Mouse (Mus musculus): ENCODE data around the gene Ank2.

Ank2 gene

DNA sequence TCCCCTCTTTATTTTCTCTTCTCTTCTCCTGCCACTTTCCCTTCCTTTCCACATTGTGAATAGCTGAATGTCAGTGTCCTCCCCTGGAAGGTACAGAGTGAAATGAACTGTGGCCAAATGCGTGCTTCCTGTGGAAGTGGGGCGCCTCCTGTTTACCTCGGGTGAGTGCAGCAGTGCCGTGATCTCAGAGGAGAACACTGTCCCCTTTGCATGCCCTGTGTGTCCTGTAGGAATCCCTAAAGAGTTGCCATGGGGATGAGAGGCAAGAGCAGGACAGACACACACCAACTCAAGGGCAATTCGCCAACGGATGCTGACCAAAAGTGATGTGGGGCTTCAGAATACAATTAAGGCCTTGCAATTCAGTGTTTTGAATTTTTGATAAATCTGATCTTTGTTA lies 521.8 kb downstream of the Ank2 start:
- no peak for DNase-seq (ENCODE audit: low read depth)

DNA sequence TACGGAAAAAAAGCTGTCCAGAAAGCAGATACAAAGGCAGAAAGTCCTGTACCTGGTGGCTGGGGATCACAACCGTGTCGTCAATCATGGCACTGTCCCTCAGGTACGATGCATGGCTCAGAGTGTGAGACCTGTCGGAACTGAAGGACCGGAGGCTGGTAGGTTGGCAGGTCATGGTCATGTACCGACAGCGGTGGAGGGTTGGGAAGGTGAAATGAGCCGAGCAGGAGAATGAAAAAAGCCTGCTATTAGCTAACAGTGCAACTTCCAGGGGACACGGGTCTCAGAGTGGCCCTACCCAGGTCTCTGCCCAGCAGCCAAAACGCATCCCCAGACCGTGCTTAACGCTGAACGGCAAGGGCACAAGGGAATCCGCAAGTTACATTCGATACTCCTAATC lies 522.4 kb downstream of the Ank2 start:
- DNase-seq (ENCODE audit: low read depth): no peak

DNA sequence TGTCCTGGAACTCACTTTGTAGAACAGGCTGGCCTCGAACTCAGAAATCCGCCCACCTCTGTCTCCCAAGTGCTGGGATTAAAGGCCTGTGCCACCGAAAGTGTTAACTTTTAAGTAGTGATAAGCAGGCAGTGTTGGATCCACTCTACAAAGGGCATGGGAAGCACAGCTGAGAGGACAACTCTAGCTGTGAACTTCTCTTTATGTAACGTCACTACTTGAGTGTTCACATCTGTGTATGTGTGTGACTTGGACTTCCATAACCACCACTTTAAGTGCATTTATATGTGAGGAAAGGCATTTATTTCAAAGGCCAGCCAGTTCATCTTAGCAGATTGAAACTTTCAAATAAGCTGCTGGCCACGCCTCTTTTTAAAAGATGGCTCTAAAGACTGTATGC lies 523.7 kb downstream of the Ank2 start:
- DNase-seq (ENCODE audit: low read depth): no peak

DNA sequence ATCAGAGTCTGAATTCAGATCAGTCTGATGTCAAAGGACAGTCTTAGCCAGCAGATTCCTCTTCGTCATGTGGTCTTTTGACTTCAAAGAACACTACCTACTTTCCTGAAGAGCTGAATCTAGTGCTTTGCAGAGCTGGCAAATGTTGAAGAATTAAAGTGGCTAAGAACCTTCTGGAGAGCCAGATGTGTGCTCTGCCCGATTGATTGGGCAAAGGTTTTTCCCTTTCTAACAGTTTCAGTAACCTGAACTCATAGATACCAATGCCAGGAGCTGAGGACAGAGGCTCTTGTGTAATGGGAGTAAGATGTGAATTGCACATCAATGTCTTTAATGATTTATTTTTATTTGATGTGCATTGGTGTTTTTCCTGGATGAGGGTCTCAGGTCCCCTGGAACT lies 525.6 kb downstream of the Ank2 start:
- DNase-seq (ENCODE audit: low read depth): no peak

DNA sequence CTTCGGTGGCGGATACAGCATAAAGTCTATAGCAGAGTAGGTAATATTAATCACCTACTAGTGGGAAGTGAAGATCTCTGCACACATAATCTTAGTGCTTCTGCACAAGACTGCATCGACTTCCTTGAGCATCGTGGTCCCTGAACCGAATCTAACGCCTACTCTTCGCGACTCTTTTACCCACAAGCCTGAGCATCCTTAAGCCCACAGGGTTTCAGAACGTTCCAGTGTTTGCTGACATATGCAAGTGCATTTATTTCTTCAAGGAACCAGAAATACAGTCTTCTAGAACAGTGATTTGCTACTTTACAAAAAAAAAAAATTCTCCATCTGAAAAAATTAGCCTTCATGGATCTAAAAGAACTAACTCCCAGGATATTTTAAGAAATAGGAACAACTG lies 527.6 kb downstream of the Ank2 start:
- DNase-seq (ENCODE audit: low read depth): no peak

DNA sequence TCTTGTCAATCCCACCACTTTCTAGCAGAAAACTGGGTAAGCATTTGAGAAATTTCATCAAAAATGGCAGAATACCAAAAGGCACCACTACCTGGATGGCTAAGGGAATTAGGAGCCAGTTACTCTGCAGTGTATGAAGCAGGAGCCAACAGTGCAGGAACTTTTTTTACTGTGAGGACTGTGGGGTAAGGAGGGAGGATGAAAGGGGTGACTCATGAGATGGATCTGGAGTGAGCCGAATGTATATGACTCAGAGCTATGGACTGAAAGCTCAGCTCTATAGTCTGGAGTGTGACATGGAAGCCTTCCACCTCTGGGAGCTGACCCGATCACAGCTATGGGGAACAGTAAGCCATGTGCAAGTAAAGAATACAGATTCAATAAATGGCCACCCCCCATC lies 530.4 kb downstream of the Ank2 start:
- DNase-seq (ENCODE audit: low read depth): no peak

DNA sequence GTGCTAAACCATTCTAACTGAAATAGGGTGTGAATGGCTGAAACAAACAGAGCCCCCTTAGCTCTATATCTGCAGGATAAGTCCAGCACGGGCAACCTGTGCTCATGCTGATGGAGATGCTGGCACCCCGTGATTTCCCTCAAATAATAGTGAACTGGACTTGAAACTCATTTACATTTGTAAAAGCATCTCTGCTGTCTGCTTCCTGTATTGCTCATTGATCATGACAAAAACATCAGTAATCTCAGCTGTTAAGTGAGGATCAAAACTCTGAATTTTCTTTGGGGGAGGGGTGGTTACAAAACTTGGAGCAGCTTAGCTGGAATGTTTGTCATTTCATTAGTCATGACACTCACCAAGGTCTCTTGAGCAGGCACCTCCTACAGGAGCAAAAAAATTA lies 533.4 kb downstream of the Ank2 start:
- no peak for DNase-seq (ENCODE audit: low read depth)

DNA sequence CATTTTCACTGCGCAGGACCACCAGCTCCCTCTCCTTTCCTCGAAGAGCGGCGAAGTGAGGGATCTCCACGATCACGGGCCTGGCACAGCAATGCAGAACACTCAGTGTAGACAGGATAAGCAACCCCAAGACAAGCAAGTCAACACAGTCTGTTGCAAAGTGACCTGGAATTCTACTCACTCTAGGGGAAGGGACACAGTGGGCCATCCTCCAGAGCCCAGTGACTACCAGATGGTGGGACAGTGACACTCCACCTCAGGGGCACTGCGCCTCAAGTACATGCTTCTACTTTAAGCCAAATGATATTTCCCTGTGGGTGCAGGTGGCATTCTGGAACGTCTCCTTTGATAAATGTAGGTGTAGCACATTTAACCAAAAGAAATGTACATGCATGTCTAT lies 536.8 kb downstream of the Ank2 start:
- no peak for DNase-seq (ENCODE audit: low read depth)

DNA sequence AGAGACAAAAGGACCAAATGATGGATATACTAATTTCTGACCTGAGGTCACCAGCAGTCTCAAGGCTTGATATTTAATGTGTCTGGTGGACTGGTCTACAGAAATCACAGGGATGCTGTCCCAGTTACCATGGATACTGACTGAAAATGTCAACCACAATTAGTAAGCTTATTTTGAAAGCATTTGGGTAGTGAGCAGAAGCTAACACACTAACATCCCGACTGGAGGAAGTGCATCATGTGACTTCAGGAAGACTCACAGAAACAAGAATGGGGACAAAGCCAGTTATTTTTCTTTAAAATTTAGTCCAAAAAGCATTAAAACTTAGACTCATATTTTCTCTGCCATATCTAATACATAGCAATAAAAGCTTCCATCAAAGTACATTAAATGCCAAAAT lies 546.5 kb downstream of the Ank2 start:
- DNase-seq (ENCODE audit: low read depth): no peak

DNA sequence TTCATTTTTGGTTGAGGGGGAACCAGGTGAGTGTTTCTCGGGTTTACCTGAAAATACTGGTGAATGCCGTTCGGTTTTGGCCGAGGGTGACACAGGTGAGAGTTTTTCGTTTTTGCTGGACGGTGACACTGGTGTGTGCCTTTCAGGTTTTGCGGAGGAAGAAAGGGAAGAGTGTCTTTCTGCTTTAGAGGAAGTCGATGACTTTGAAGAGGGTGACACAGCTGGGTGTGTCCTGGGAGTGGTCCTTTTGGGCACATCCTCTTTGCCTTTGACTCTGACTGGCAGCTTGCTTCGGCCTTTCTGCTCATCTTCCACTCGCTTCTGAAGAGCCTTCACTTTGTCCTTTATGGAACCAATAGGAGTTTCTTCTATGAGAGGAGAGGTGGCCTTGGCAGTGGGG lies 552.6 kb downstream of the Ank2 start:
- DNase-seq (ENCODE audit: low read depth): no peak

DNA sequence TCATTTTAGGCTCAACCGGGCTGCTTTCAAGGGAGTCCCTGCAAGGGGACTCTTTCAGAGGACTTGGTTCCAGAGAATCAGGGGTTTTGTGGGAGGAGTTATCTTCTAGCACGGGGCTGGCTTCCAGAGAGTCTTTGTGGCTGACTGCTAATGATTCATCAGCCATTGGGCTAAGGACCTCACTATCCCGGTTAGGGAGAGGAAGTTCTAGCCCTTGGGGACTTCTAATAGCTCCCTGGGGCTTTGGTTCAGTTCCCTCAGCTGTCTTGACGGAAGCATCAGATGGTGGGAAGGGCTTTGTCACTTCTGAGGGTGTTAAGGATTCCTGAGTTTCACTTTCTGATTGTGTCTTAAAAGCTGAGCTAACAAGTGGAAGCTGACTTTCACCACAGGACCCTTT lies 554.3 kb downstream of the Ank2 start:
- no peak for DNase-seq (ENCODE audit: low read depth)

DNA sequence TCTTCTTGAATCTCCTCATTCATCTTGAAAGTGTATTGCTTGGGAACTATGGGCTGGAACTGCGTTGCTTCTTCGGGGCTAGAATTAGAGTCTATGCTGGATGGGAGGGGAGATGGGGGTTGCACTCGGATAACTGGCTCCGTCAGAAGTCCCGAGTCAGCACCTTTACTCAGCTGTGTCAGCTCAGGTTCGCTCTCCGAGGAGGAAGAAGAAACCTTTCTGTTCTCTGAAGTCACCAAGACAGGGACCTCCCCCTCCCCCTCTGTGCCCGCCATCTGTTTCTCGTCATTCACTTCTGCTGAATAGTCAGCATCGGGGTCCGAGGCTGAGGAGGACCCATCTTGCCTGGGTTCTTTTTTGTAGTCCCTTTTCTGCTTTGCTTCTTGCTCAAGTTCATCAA lies 555.1 kb downstream of the Ank2 start:
- no peak for DNase-seq (ENCODE audit: low read depth)

DNA sequence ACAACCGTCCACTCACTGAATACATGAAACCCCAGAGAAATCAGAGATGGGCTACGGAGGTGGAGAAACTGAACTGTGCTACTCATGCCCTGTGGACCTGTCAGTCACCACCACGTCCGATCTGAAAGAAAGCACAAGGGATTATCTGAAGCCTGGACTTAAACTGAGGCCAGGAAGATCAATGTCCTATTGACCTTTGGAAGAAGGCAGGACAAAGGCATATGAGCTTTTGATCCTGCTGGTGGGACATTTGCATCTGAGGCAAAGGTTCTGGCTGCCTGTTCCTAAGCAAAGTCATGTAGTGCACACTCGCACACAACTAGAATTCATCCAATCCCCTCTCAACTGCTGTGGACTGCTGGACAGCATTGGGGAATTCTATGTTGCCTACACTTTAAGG lies 558.7 kb downstream of the Ank2 start:
- DNase-seq (ENCODE audit: low read depth): no peak

DNA sequence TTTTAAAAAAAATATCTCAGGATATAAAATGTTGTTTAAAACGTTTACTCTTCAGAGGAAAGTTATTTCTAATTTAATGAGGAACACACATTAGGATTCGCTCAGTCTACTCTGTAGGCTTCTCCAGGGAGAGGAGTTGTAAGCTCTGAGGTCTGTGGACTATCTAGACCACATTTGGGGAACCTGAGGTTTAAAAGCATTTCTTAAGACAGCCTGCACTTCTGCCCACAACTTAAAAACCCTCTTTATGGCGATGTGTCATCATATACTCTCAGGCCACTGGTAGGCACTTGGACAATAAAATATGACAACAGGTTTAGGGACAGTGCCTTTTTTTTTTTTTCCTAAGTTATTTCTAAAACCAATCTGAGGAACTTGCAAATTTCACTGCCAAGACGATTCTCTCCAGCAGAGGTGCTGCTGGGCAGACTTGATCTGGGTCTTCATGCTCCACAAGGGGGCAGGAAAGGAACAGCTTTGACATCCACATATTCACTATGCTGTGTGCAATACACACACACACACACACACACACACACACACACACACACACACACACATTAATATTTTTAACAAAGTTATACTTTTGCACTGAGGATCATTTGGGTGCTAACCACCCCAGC lies 567.2 kb downstream of the Ank2 start:
- peak; percentile 27 for DNase-seq (ENCODE audit: low read depth)

DNA sequence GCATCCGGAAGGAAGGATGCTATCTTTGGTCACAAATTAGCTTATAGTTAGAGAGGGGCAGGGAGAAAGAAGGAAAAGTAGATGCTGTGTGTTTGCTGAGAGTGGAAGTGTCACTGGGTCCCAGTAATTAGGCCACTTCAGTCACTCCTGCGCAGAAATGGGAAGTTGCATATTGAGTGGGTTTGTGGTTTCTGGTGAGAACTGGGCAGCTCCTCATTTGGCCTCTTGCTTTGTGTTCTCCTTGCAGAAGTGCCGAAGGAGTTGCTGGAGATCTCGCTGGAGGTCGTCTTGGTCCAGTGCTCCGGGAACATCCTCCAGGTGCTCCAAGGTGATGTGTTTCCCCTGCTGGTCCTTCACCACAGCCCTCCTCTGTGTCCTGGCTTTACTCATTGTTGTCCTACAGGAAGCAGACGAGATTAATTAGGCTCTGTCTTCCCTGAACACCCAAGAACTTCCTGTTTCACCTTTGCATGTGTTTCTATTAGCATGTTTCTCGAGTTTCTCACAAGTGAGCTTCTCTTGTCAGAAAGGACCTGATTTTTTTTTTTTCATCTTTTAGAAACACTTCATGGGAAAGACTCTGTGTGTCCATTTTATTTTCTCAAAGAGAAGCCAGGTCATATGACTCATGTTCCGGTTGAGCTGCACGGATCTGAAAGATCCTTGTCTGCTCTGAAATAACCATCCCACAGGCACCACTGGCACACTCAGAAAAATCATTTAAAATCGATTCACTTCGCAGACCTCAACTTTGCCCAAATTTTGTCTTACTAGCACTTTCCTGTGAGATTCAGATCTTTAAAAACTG lies 575.4 kb downstream of the Ank2 start:
- no peak for DNase-seq (ENCODE audit: low read depth)

DNA sequence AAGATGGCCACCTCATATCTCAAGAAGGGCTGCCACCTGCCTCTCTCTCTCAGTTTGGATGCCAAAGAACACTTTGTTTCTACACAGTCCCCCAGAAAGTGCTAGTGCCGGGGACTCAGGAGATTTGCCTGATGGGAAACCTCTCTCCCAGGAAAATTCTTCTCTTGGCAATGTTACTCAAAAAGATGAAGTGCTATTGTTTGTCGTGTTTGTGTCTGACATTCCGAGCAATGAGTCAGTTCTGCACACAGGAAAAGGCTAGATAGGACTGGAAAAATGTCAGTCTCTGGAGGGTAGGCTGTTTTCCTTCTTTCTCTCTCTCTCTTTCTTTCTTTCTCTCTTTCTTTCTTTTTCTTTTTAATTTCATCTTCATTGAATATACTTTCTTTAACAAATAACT lies 577.2 kb downstream of the Ank2 start:
- no peak for DNase-seq (ENCODE audit: low read depth)

DNA sequence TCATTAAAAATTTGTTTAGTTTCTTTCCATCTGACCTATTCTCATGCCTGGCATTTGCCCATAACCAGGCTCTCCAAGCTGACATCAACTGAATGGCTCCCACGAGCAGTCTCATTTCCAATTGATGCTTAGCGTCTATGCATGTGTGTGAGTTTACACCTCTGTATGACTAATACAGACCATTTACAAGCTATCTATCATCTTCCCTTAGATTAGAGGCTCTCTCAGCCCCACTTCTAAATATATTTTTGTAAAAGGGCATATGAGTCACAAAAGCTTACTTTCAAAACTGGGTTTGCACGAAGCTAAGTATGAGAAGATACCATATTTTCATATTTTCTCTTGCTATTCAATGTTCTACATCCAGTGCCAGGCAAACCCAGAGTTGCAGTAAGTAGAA lies 578.9 kb downstream of the Ank2 start:
- DNase-seq (ENCODE audit: low read depth): no peak

DNA sequence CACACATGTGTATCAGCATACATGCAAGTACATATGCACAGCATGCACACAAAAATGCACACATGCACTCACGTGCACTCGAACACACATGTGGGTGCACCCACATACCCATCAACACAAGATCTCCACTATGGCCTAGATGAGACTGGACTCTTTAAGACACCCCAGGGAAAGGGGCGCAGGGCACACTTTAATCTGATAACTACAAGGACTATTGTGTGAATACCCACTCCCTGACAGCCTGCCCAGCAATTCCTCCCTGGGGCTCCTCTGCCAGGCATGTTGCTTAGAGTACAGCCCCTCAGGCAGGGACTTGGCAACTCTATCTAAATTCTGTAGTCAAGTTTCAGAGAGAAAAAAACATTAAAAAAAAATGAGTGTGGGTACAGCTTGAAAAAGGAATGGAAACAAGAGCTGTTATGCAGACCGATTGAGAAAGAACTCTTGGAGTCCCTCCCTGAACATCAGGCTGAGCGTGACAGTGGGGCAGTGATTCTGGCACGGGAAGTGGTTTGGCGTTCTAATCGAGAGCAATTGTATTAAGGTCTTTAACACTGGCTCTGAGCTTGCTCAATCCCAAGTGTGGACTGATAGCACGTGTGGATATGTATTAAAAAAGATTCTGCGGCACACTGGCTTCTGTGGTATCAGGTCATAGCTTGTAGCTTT lies 580.2 kb downstream of the Ank2 start:
- no peak for DNase-seq (ENCODE audit: low read depth)

DNA sequence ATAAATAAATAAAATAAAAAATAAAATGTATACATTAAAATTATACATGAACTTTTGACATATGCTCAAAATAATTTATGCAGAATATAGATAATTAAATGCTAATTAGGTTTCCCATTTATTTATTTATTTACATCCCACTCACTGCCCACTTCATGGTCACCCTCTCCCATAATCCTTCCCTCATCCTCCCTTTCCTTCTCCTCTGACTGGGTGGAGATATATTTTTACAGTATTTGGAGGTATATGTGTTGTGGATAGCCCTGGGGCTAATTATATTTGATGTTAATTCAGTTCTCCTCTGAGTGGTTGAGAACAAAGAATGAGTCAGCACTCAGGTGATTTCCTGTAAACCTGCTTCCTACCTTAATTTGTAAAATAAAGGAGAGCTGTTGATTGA lies 582.8 kb downstream of the Ank2 start:
- no peak for DNase-seq (ENCODE audit: low read depth)

DNA sequence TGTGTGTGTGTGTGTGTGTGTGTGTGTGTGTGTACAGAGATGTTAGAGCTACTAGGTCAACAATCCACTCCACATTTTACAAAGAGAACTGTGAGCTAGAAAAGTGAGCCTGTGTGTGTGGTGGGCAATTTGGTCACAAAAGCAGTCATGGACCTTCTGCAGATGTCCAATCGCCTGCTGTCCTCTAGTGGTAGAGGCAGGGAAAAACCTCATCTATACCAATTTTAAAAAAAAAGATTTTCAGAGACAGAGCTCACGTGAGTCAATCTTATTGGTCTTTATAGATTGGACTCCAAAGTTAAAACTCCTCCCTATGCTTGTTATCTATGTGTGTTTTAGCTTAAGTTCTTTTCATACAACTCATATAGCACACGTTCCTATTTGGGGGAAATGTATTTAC lies 595.6 kb downstream of the Ank2 start:
- DNase-seq (ENCODE audit: low read depth): peak; percentile 54

DNA sequence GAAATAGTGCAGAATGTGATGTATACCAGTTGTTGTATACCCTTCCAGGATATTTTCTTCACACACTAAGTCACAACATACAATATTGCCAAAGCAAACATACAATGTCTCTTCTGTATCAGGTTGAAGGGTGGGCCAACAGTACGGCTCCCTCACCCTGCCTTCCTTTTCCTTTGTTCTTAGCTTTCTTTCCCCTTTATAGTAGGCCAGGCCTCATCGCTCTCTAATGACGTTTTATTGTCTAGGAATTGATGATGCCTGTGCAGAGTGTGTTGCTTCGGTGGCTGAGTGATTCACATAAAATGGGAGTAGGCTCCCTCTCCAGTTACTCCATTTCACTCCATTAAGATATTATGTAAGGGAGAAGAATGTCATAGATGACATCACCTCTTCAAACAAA lies 612.5 kb downstream of the Ank2 start:
- no peak for DNase-seq (ENCODE audit: low read depth)

DNA sequence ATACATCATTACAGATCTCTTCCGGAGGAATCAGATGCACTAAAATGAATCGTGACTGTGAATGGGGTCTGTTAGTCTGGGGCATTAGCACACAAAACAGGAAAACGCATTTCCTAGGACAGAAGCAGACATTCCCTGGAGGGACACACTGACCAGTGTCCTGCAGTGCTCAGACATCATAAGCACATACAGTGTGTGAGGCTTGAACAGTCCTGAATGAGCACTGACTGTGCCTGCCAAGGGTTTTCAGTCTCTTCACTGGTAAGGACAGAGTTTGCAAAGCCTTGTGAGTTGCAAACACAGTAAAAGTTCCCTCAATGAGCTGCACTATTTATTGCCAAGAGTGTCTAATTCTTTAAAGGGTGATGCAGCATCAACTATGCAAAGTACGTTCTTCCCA lies 613.1 kb downstream of the Ank2 start:
- no peak for DNase-seq (ENCODE audit: low read depth)

DNA sequence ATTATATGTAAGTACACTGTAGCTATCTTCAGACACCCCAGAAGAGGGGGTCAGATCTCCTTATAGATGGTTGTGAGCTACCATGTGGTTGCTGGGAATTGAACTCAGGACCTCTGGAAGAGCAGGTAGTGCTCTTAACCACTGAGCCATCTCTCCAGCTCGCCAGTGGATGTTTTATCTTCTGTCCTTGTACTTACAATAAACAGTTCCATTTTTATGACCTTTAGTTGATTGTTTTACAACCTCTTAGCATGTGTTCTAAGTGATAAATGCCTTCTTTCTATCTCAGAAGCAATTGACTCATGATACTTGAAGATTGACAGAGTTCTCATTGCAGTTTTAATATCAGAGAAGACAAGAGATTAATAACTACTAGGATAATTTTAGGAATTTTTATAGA lies 620.9 kb downstream of the Ank2 start:
- no peak for DNase-seq (ENCODE audit: low read depth)

Measured in 416B (cell line).